Mouse (Mus musculus): ENCODE data around the gene Thpo.

Gene Thpo

DNA sequence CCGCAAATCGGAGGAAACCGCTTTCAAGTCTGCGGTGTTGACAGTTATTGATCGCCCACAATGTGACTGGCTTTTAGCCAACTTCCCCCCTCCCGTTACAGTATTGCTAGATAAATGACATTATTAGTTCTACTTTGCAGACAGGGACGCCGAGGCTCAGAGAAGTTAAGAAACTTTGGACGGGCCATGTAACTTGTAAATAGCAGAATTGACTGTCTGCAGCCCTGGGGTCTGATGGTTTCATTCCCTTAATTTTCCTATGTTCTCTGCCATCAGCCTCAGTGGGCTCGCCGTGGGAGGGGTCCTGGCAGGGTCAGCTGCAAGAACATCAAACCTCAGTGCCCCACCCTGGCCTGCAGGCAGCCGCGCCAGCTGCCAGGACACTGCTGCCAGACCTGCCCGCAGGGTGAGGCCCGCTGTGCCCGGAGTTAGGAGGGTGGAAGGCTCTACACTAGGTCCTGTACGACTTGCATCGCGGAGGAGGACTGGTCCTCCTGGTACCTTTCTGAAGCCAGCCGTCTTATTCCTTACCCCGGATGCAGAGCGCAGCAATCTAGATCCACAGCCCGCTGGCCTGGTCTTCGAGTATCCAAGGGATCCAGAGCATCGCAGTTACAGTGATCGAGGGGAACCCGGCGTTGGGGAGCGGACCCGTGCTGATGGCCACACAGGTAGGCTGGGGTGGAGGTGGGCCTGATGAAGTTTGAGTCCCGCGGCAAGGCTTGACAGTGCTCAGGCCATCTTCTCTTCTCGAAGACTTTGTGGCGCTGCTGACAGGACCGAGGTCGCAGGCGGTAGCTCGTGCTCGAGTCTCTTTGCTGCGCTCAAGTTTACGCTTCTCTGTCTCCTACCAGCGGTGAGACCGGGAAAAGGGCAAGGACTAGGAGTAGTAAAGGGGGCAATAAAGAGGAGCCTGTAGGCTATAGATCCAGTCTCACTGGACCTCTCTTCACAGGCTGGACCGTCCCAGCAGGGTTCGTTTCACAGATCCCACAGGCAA is at the start of gene Thpo:
TSS of gene Thpo (minus strand) at position 781 of the 1,000 bp plus-strand sequence.
- no peak for DNase-seq (ENCODE audit: low spot score in 2 of 2)

DNA sequence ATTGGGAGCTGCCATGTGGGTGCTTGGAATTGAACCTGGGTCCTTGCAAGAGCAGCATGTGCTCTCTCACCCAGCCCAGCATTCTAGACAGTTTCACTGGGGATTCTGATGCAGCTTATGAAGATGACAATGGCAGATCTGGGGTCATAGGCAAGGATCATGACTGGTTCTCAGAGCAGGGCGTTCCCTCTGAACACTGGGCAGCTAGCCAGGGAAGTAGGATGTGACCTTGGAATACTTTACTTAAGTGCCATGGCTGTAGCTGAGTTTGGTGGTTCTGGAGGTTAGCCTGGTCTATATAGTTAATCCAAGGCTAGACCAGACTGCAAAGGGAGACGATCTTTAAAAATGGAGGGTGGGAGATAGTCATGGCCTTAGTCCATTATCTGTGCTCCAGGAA is 49.6 kb upstream of the Thpo start:
- DNase-seq (ENCODE audit: low spot score in 2 of 2), result no peak

DNA sequence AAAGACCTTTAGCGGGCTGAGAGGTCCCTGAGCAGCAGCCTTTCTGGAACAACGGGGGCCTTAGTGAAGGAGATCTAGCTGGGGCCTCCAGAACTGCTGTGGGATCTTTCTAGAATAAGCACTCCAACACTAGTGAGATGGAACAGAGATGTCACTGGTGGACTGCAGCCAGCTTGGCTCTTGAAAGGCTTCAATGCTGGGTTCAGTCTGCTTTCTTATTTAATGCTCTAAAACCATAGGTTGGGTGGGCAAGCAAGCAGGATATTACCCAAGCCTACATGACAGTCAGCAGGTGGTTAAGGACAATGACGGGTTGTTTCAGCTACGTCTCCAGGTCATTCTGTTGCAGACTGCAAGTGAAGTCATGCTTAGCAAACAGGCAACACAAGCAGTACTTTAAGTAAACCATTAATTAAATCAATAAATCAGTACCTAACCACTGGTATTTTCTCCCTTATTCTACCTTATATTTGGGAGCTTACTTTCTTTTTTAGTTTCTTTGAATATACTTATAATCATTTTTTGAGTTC is 46.9 kb upstream of the Thpo start:
- no peak for DNase-seq (ENCODE audit: low spot score in 2 of 2)

DNA sequence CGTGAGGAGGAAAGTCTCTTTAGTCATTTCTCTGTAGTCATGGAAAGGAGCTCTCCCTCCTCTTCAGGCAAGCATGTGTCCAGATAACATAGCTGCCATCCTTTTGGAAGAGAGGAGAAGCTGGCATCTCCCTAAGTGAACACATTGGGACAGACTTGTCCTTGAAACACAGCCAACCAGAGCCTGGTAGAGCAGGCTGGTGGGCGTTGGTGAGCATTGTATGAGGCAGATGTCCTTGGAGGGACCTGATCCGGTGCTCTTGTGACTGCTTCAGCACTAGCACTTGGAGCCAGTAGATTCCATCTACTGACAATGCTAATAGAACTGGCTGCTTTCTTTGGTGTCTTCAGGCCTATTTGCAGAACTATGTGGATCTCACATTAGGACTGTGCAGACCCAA is 45.5 kb upstream of the Thpo start:
- no peak for DNase-seq (ENCODE audit: low spot score in 2 of 2)

DNA sequence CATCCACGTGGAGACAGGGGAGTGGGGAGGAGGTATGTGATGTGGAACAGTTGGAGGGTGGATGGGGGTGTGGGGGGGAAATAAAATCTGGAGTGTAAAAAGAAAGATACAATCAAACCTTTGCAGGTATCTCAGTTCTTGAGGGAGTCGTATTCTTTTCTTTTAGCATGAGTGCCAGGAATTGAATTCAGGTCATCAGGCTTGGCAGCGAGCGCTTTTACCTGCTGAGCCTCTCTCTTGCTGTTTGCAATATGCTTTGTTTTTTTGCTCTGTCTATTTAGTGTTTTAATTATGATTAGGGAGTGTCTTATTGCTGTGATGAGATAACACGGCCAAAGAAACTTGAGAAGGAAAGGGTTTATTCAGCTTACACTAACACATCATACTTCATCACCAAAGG is 40.7 kb upstream of the Thpo start:
- no peak for DNase-seq (ENCODE audit: low spot score in 2 of 2)

DNA sequence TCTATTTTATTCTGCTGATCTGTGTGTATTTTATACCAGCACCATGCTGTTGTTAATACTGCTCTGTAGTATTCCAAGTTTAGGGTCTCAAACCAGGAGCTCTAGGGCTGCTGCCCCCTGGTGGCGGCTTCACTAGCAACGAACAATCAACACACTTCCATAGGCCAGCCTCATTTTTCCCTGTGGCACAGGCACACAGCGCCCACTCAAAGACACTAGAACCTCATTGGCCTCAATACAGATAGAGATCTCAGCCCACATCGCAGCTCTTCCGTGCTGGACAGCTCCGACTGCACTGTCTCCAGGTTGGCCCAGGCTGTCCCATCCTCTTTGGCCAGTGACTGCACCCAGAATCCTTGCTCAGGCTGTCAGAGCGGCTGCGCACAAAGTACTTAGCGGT is 30.9 kb upstream of the Thpo start:
- peak in 1 of 2 experiments; percentile 25 for DNase-seq (ENCODE audit: low spot score in 2 of 2)

DNA sequence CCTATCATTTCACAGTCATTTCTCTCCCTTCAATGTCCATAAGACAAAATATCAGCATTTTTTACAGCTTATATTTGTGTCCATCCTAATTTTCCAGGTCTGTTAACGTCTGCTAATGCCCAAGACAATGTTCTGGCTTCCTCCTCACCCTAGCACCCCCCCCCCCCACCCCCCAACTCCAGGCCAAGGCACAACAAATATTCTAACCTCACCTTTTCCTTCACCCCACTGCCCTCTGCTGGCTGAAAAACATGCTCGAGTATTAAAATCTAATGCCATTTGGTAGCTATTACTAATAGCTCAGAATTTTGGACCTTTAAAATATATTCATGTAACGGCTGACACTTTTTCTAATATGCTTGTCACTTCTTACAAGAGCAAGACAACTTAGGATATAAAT is 27.4 kb upstream of the Thpo start:
- peak in 1 of 2 experiments; percentile 47 for DNase-seq (ENCODE audit: low spot score in 2 of 2)

DNA sequence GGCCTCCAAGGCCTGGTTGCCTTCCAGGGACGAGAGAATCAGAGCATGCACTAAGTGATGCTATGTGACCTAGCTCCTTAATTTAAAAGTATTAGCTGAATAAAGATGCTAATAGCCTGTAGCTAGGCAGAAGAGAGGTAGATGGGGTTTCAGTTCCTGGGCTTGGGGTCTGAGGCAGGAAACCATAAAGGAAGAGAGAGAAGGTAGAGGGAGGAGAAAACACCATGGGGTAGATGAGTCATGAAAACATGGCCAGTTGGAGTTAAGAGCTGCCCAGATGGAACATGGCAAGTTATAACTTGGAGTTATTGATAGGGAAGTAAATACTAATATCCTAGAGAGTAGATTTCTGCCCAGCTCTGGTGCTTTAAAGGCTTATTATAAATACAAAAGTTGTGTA is 23.1 kb upstream of the Thpo start:
- no peak for DNase-seq (ENCODE audit: low spot score in 2 of 2)

DNA sequence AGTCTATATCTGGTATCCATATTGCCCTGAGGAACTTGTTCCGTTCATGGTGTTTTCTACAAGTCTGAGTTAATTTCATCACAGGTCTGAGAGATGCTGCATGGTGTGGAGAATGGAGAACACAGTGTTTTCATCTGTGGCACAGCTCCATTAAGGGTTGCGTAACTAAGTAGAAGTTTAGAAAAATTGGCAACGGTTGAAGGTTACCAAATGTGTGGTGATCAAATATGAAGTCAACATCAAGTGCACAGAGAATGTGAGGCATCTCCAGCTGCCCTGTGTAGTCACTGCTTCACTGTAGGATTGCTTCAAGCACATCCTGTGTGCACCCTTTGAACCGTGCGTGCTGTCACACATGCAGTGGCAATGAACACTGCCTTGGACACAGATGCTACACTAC is 21.7 kb upstream of the Thpo start:
- DNase-seq (ENCODE audit: low spot score in 2 of 2), result no peak

DNA sequence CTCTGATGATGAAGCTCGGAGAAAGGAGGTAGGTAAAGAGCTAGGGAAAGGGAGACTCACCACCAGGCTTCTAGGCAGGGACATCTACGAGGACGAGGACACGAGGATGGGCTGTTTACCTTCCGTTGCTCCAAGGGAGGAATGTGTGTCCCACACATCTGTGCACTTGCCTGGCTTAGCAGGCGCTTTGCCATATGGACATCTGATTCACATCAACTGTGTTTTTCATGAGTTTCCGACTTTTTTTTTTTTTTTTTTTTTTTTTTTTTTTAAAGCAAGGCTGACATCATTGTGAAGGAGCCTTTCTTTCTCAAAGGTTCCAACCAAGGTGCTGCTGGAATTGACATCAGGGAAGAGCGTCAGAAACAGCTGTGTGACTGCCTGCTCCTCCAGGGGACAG is 16.2 kb upstream of the Thpo start:
- no peak for DNase-seq (ENCODE audit: low spot score in 2 of 2)

DNA sequence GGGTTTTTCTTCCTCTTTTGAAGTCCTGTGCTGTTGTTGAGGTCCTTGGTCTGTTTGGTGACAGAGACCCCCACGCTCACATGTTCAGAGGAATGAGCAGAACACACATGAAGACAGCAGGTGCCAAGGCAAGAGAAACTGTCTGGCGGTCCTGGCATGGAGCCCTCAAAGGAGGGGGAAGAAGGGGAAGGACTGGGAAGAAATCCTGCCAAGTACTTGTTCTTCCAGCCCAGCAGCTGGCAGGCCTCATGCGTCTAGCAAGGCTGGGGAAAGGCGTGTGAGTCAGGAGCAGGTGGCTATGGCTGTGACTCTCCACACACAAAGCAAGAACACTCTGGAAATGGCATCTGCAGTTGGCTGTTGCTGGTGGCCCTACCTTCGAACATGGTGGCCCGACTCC is 12.3 kb upstream of the Thpo start:
- peak; percentile 83 for DNase-seq (ENCODE audit: low spot score in 2 of 2)

DNA sequence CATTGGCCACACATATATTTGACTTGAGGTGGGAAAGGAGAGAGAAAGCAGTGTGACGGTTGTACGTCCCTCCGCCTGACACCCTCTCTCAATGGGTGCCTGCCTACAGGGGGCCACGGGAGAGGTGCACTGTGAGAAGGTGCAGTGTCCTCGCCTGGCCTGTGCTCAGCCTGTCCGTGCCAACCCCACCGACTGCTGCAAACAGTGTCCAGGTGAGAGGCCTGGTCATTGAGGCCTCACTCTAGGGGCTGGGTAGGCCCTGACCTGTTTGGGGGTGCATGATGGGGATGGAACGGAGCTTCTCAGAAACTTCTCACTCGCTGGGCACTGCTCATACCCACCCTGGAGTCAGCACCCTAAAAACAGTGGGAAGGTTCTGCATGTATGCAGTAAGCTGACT is 5.5 kb upstream of the Thpo start:
- no peak for DNase-seq (ENCODE audit: low spot score in 2 of 2)

DNA sequence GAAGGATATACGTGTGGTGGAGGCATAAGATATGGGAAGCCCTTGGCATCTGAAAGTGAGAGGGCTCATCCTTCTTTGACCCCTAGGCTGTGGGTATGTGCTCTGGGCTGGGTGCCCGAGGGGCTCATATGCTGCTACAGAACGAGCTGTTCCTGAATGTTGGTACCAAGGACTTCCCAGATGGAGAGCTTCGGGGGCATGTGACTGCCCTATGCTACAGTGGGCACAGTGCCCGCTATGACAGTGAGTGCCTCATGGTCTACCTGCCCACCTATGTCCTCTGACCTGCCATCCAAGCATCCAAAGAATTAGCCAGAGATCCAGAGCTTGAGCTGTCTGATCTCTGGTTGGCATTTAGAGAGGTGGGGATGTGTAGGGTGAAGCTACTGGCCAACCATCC is 2.5 kb upstream of the Thpo start:
- no peak for DNase-seq (ENCODE audit: low spot score in 2 of 2)

DNA sequence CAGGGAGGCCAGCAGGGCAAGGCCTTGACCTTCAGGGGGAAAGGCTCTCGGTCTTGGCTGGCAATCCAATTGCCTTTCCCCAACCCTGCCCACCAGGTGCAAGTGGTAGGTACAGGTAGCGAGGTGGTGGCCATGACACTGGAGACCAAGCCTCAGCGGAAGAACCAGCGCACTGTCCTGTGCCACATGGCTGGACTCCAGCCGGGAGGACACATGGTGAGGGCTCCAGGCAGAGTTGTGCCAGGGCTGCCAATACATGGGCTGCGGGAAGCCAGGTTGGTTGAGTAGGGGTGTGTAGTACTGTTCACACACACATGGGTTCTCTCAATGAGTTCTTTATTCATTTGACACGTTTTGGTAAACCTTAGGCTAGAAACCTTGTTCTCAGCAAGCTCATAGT is 1.9 kb upstream of the Thpo start:
- DNase-seq (ENCODE audit: low spot score in 2 of 2), result no peak

DNA sequence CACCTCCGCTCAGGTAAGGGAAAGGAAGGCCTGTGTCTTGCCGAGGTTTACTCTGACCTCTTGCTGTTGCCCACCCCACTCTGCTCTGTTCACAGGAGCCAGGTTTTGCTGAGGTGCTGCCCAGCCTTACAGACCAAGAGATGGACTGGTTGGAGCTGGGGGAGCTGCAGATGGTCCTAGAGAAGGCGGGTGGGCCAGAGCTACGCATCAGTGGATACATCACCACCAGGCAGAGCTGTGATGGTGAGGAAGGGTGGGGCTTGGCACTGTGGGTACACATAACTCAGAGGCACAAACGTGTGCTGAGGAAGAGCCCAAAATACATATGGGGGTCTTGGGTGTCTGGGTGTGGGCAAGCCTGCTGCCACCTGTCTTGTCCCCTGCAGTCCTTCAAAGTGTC is 1.3 kb upstream of the Thpo start:
- no peak for DNase-seq (ENCODE audit: low spot score in 2 of 2)

DNA sequence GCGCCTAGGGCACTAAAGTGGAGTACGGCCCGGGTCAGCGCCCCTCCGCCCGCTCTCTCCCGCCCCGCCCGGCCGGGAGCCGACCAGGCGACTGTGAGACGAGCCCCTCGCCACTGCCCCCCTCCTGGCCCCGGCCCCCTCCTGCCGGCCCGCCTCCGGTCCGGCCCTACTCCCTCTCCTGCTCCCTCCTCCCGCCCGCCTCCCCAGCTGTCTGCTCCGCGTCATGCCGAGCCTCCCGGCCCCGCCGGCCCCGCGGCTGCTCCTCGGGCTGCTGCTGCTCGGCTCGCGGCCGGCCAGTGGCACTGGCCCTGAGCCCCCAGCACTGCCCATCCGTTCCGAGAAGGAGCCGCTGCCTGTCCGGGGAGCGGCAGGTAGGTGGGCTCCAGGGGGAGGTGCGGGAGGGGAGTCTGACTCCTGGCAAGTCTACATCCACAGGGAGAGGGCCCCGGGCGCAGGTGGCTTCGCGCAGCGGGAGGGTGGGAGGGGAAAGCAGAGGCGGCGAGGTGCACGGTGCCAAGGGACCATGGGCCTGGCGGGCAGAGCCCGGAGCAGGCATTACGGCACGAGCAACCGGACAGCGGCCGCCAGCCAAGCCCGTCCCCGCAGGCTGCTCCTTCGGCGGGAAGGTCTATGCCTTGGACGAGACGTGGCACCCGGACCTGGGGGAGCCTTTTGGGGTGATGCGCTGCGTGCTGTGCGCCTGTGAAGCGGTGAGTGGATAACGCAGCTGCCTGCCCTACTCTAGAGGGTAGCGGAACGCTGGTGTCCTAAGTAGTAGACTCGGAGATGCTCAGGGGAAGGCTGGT is 1.2 kb downstream of the Thpo start, which contains the start of gene Chrd:
TSS of gene Chrd (plus strand) at position 203 of the 806 bp plus-strand sequence.
- DNase-seq (ENCODE audit: low spot score in 2 of 2), result peak; percentile 67 to 72

DNA sequence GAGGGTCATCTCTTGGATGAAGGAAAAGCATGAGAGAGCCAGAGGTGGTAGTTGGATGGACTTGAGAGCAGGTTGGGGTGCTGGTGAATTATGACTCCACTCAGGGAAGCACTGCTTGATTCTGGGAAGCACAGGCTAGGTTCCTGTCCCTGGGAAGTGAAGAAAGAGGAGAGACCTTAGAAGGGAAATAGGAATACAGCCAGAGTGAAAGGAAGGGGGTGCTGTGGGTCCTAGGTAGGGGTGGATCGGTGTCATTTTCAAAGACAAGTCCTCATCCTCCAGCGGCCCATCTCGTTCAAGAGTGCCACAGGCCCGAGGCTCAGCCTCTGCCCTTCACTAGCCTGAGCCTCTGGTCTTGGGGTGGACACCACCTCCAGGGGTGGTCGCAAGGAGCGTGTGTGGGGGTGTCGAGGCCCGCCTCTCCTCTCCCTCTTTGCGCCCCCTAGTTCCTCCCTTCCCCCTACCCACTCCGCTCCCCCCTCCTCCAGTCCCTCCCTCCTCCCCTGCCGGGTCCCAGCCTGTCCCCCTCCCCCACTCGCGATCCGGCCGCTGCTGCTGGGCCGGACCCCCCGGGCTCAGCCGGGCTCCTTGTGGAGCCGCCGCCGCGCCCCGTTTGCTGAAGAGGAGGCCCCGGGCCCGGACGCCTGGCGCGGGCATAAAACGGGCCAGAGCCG is 1.9 kb downstream of the Thpo start:
- peak; percentile 48 to 55 for DNase-seq (ENCODE audit: low spot score in 2 of 2)

DNA sequence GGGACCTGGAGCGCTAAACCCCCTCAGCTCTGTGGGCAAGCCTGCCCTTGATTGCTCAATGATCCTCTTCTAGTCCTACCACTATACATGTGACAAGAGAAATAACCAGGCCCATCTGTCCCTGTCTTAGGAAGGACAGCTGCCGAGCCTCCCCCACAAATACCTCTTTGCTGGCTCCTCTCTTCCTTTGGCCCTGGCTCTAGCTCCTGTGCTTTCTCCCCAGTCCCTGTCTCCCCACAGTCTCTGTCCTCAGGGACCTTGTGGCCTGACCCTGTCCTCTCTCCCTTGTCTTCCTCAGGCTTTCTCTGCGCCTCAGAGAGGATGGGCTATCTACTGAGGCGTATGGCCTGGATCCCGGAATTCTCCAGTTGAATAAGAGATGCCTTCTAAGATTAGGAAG is 2.6 kb downstream of the Thpo start:
- peak in 1 of 2 experiments; percentile 45 for DNase-seq (ENCODE audit: low spot score in 2 of 2)

DNA sequence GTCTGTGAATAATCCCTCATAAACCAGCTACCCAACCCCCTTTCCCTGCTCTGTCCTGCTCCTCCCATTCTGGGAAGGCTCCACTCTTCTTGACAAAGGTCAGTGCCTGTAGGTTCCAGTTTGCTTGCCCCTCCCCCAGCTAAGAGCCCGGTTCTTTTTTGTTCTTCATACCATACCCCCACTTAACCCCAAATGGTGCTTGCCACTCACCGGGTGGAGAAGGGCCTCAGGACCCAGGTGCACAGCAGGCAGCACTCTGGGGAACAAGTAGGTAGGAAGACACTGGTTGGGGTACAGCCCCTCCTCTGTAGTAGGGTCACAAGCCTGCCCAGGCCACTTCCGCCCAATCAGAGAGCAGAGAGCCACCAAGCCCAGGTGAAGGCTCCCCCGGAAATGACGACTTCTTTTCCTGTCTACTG is 4.0 kb downstream of the Thpo start:
- DNase-seq (ENCODE audit: low spot score in 2 of 2), result peak in 1 of 2 experiments; percentile 25

DNA sequence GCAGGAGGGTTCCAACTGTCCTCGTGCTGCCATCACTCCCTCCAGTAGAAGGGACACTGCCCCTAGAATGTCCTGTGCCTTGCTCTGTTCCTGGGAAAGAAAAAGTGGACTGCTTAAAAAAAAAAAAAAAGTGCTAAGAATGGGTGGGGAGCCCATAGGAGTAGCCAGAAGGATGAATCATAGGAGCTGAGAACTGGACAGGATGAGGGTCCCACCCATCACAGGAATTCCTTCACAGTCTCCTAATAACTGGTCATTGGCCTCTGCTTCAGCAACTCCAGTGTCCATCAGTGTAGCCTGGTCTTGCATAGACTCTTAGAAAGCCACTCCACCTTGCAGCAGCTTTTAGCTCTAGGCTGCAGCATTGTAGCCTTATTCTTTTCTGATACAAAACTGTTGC is 7.9 kb downstream of the Thpo start:
- DNase-seq (ENCODE audit: low spot score in 2 of 2), result no peak

DNA sequence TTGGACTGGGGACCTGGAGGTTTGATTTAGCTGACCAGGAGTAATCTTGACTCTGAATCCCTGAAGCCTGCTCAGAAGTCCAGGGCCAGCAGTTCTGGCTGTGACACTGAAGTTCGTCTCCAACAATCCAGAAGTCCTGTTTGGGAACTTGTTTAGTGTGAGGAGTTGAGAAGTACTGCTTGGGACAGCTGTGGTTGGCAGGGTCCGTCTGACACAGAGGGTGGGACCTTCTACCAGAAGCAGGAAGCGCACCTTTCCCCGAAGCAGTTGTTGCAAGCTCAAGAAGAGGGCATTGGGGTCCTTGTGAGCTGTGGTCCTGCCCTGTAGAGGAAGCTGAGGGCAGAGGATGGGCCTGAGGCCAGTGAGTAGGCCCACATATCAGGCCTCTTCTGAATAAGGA is 8.6 kb downstream of the Thpo start:
- no peak for DNase-seq (ENCODE audit: low spot score in 2 of 2)

DNA sequence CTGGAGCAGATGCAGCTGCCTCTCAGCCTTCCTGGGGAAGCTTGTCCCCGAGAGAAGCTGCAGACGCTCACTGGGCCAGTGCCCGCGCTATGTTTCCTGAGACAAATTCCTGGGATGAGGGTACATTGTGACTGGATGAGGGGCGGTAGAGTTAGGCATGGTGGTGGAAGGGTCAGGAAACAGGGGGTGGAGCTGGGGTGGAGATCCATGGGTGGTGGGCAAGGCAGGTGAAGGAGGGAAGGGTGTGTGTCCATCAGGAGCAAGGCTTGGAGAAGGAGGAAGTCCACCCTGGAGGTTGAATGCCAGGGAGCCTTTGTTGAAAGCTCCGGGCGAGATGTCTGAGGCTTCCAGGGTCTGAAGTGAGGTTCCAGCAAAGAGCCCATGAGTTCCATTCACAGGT is 9.0 kb downstream of the Thpo start:
- no peak for DNase-seq (ENCODE audit: low spot score in 2 of 2)

Data from right cerebral cortex, postnatal 10 days (tissue).